Mouse (Mus musculus) intestine, embryonic 16.5 days (tissue): ENCODE measurements at regions not wholly inside any gene's neighbourhood (a gene's known extent, or its start where the extent isn't known, plus 50 kb on each side); places are given as distances from the start of the nearest gene placed in this dataset.

ENCODE experiments used
- ATAC-seq: fragments of 200-750 bp; cut with Nextera tagmentation; 2 replicates; pipeline ENCODE4 v1.8.0; 2017; ENCODE audit warnings: moderate TSS enrichment, moderate library complexity
- H3K27ac ChIP-seq: fragments of 300-500 bp; sonication (generic); 2 replicates; pipeline ENCODE4 v1.5.1; 2014; ENCODE audit warnings: mild to moderate bottlenecking, low read length
- H3K27me3 ChIP-seq: fragments of 300-500 bp; sonication (generic); replicated peaks from 2 replicates; pipeline ENCODE4 v1.6.1; 2014; ENCODE audit warnings: low read length, control low read depth, mixed read lengths; ENCODE audit not compliant: control insufficient read depth, insufficient read depth
- H3K36me3 ChIP-seq: fragments of 300-500 bp; sonication (generic); 2 replicates; pipeline ENCODE4 v1.6.1; 2014; ENCODE audit warnings: low read length, control low read depth; ENCODE audit not compliant: control insufficient read depth, insufficient read depth
- H3K4me1 ChIP-seq: fragments of 300-500 bp; sonication (generic); 2 replicates; pipeline ENCODE4 v1.6.1; 2014; ENCODE audit warnings: low read length, control low read depth, mixed read lengths; ENCODE audit not compliant: control insufficient read depth, insufficient read depth
- H3K4me2 ChIP-seq: fragments of 300-500 bp; sonication (generic); 2 replicates; pipeline ENCODE4 v1.6.1; 2014; ENCODE audit warnings: low read depth, low read length, control low read depth
- H3K4me3 ChIP-seq: fragments of 300-500 bp; sonication (generic); 2 replicates; pipeline ENCODE4 v1.5.1; 2014; ENCODE audit warnings: mild to moderate bottlenecking, low read length
- H3K9ac ChIP-seq: fragments of 300-500 bp; sonication (generic); 2 replicates; pipeline ENCODE4 v1.6.1; 2014; ENCODE audit warnings: low read depth, low read length
- H3K9me3 ChIP-seq: fragments of 300-500 bp; sonication (generic); 2 replicates; pipeline ENCODE4 v1.6.1; 2016; ENCODE audit warnings: low read length, control low read depth; ENCODE audit not compliant: control insufficient read depth
- WGBS: fragments of 180-500 bp; shearing (Covaris S2); extraction: QIAGEN DNeasy Blood & Tissue Kit; methylation state at CpG from one replicate; pipeline ENCODE4 v1.1.7; 2014; 5-methylcytosine and 5-hydroxymethylcytosine counted together

DNA sequence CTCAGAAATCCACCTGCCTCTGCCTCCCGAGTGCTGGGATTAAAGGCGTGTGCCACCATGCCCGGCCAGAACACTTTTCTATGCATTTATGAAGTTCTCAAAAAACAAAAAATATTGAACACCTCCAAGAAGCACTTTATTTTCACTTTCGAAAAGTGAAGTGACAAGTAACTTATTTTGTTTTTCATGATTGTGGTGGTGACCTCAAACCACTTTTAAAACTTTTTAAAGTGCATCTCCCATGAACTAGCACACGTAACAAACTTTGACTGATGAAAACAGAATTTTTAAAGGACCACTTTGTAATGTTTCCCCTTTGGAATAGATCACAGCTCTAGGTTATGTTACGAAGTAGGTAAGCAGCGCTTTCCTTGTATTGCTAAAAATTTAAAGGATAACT, 82.7 kb upstream of the Ssbp2 start:
- Histone ChIP-seq H3K9me3 (no peaks in the 10 kb centered on the region), H3K27ac (no peak overlapping the region), H3K9ac (no peak overlapping the region), H3K27me3 (no peaks in the 10 kb centered on the region), H3K36me3 (no peaks in the 10 kb centered on the region), H3K4me2 (no peak overlapping the region), H3K4me3 (no peak overlapping the region), H3K4me1 (peaks cover under 1% of the 10 kb centered on the region; the same call in 1 of the 2 replicates)
- WGBS = 92% methylated on average over 7 of the region's 7 CpGs
- ATAC-seq = no peak

DNA sequence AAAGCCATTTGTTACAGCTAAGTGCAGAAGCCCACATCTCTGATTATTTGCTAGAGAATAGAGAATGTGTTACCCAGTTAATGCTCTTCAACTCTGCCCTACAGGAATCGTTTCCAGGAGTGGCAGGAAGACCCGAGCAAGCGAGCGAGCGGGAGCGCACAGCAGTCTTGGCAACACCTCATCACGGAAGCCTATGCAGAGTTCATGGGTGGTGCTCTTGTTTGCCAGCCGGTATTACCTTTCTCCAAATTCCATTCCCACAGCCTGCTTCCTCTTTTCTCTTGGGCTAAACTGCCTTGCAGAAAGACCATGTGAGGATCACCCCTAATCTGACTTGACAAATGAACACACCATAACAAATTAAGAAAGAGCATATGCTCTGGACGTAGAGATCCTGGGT, 82.1 kb upstream of the Ssbp2 start:
- 89% methylated on average over 9 of the region's 9 CpGs for WGBS
- H3K4me2 ChIP-seq = no peak overlapping the region
- H3K4me1 ChIP-seq = no peaks in the 10 kb centered on the region
- no peak overlapping the region for H3K4me3 ChIP-seq
- no peaks in the 10 kb centered on the region for H3K9me3 ChIP-seq
- no peaks in the 10 kb centered on the region for H3K27me3 ChIP-seq
- no peak overlapping the region for H3K9ac ChIP-seq
- H3K36me3 ChIP-seq = no peaks in the 10 kb centered on the region
- H3K27ac ChIP-seq = no peak overlapping the region
- no peak for ATAC-seq

DNA sequence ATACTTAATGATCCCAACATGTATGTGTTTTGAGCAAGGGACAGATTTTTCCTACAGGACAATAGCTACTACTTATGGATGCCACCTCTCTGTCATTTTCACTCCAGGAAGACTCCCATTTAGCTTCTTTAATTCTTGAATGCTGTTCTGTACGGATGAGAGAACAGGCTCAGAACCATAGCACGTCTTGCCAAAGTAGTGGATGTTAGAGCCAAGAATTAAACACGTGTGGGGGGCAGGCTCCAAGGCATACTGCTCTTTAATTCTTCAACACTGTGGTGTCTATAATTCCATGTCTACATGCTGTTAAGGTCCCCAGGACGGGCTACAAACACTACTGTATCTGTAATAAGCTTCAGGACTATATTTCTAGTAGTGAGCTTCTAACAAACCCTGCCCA, 74.7 kb upstream of the Ssbp2 start:
- Histone ChIP-seq H3K36me3 (no peaks in the 10 kb centered on the region), H3K27me3 (no peaks in the 10 kb centered on the region), H3K9me3 (no peaks in the 10 kb centered on the region), H3K27ac (no peak overlapping the region), H3K4me2 (no peak overlapping the region), H3K4me1 (no peaks in the 10 kb centered on the region), H3K4me3 (no peak overlapping the region), H3K9ac (no peak overlapping the region)
- ATAC-seq = no peak
- WGBS = 63% methylated on average over 4 of the region's 4 CpGs

DNA sequence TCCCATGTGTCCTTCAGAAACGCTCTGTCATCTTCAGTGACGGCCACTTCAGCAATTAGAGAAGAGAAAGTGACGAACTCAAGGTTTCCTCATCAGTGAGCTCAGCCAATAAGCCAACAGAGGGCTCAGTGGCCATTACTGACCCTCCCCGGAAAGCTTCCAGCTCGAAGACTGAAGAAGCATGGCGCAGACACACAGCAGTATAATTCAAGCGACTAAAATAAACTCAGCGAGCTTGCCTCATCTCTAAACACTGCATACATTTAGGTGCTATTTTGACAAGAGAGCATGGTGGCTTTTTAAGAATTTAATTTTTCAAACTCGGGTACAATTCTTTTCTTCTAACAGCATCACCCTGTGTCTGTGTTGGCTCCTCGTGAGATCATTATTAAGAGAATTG, 72.2 kb upstream of the Ssbp2 start:
- no peaks in the 10 kb centered on the region for H3K27me3 ChIP-seq
- no peaks in the 10 kb centered on the region for H3K4me1 ChIP-seq
- H3K9ac ChIP-seq = no peak overlapping the region
- no peak overlapping the region for H3K4me3 ChIP-seq
- WGBS = 44% methylated on average over 10 of the region's 10 CpGs
- H3K36me3 ChIP-seq = no peaks in the 10 kb centered on the region
- ATAC-seq = no peak
- no peak overlapping the region; the same call in 1 of the 2 replicates for H3K4me2 ChIP-seq
- no peak overlapping the region for H3K27ac ChIP-seq
- no peaks in the 10 kb centered on the region for H3K9me3 ChIP-seq

DNA sequence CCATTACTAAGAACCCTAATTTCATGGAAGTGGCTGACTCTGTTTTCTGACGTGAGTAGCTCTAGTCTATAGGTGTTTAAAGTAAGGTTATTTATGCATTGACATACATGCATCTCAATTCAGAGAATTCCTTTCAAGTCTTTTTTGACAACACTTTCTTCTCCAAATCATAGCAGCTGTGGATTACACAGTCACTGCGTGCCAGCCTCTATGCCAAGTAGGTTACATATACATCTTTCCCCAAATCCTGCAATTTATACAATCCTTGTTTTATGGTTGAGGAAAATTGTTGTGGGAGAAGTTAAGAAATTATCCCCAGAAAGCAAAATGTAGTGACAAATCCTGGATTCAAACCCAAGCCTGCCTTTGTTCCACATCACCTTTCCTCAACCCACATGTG, 56.5 kb upstream of the Ssbp2 start:
- no peak overlapping the region for H3K4me2 ChIP-seq
- H3K9me3 ChIP-seq = no peaks in the 10 kb centered on the region
- H3K4me3 ChIP-seq = no peak overlapping the region
- no peaks in the 10 kb centered on the region for H3K36me3 ChIP-seq
- H3K27me3 ChIP-seq = no peaks in the 10 kb centered on the region
- no peak for ATAC-seq
- H3K27ac ChIP-seq = no peak overlapping the region
- no peak overlapping the region for H3K9ac ChIP-seq
- H3K4me1 ChIP-seq = peaks cover 1% of the 10 kb centered on the region; the same call in 1 of the 2 replicates
- 80% methylated on average over 2 of the region's 2 CpGs for WGBS

DNA sequence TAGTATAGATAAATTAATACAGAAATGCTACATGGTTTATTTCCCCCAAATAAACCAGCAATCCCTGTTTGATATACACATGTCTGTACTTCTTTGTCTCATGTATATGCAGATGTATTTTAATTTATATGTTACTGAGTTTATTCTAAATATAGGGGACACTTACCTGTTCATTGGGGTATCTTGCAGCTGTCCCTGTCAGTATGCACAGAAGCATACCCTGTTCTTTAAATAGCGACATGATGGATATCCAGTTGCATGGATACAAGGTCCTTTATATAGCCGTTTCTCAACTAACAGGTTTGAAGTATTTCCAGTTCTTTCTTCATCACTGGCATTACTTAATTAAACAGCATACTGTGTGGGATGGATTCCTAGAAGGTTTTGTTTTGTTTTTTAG, 55.1 kb upstream of the Ssbp2 start:
- ATAC-seq = no peak

DNA sequence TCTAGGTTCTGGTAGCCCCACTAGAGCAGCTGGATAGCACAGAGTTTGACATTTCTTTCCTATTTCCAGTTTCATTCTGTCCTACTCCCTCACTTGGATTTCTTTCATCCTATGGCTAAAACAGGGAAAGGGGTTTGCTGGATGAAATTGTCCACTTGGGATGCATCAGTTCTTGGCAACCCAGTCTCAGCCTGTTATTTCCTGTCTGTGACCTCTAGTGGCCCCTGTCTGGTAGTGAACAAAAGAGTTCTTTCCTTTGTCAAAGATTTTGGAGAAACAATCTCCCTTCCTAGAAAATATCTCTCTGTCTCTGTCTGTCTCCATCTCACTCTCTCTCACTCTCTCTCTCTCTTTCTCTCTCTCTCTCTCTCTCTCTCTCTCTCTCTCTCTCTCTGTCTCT, 50.0 kb upstream of the Ssbp2 start:
- H3K27ac ChIP-seq = no peak overlapping the region
- no peak overlapping the region for H3K9ac ChIP-seq
- no peaks in the 10 kb centered on the region for H3K9me3 ChIP-seq
- H3K4me3 ChIP-seq = no peak overlapping the region
- H3K4me1 ChIP-seq = peaks cover 2% of the 10 kb centered on the region; the same call in 1 of the 2 replicates
- H3K36me3 ChIP-seq = no peaks in the 10 kb centered on the region
- H3K4me2 ChIP-seq = no peak overlapping the region
- no peak for ATAC-seq
- no peaks in the 10 kb centered on the region for H3K27me3 ChIP-seq

More for the DNA sequence above, 55.1 kb upstream of the Ssbp2 start:
- Histone ChIP-seq H3K36me3 (no peaks in the 10 kb centered on the region), H3K9ac (no peak overlapping the region), H3K4me2 (no peak overlapping the region), H3K9me3 (no peaks in the 10 kb centered on the region), H3K27me3 (no peaks in the 10 kb centered on the region), H3K27ac (no peak overlapping the region), H3K4me3 (no peak overlapping the region), H3K4me1 (peaks cover 2% of the 10 kb centered on the region; the same call in 1 of the 2 replicates)
- WGBS = 86% methylated on average over 2 of the region's 2 CpGs
